Mouse (Mus musculus) layer of hippocampus, adult 2 months (tissue): Measurements from ENCODE around the gene Gm21981. TPM values are rescaled to one million over a fixed set of nuclear protein-coding genes. Genes with fewer than 3 reads are reported as not detected.

Source experiments
- DNase-seq, 2 experiments: peaks; one replicate each; pipeline ENCODE4 v3.0.0; 2022; ENCODE audit warnings: low spot score in 2 of 2
- H3K27ac ChIP-seq: fragments of 200-600 bp; 2 replicates; pipeline ENCODE4 v1.8.1; 2022
- H3K4me3 ChIP-seq: fragments of 200-600 bp; 2 replicates; pipeline ENCODE4 v1.8.1; 2022; ENCODE audit warnings: mild to moderate bottlenecking
- CTCF ChIP-seq: fragments of 200-600 bp; conservative IDR thresholded peaks from 2 replicates; pipeline ENCODE4 v1.8.1; 2022; ENCODE audit warnings: antibody characterized with exemption, mild to moderate bottlenecking, moderate library complexity
- total RNA-seq, 2 experiments: library from RNA; stranded (reverse); gene quantifications; 2 replicates each; pipeline ENCODE4 v1.2.3; 2021

Gm21981 gene
- total RNA-seq, 2 experiments from 2014 or later, result 4.1 to 4.4 TPM

- H3K27ac ChIP-seq, result peak within 1 kb of the TSS; percentile 89
- peak within 1 kb of the TSS; percentile 78 for H3K4me3 ChIP-seq
- DNase-seq, result peak; percentile 97 to 99
- peak; percentile 79 for TF ChIP-seq CTCF
Observed at GRCm38 (mm10) chr17:47694503-47695336, 465 bp upstream of the Gm21981 start, which contains the start of gene Prickle4. Gene Prickle4, minus strand, starts transcription at chr17:47694736.

GRCm38 (mm10) chr17:47693671-47694441, 399 bp downstream of the Gm21981 start:
- TF ChIP-seq CTCF, result no peak
- H3K4me3 ChIP-seq, result peak overlapping the region; percentile 78
- H3K27ac ChIP-seq, result peak overlapping the region; percentile 89; the same call in 1 of the 2 replicates
- no peak for DNase-seq

GRCm38 (mm10) chr17:47691650-47692049, 2.6 kb downstream of the Gm21981 start:
- TF ChIP-seq CTCF, result no peak
- no peak overlapping the region for H3K27ac ChIP-seq
- H3K4me3 ChIP-seq, result no peak overlapping the region
- no peak for DNase-seq

- TF ChIP-seq CTCF, result no peak
- peak overlapping the region; percentile 89 for H3K4me3 ChIP-seq
- no peak overlapping the region for H3K27ac ChIP-seq
- DNase-seq, result no peak
Observed at GRCm38 (mm10) chr17:47689894-47690293, 4.4 kb downstream of the Gm21981 start.

- Histone ChIP-seq H3K4me3 (peak within 1 kb of the TSS; percentile 89), H3K27ac (peak within 1 kb of the TSS; percentile 93)
- peak; percentile 73 to 80 for DNase-seq
- TF ChIP-seq CTCF, result peak; percentile 49
Observed at GRCm38 (mm10) chr17:47688608-47689575, 5.4 kb downstream of the Gm21981 start, which contains the start of gene Frs3. Gene Frs3, plus strand, starts transcription at chr17:47689030.

- DNase-seq, result no peak
Observed at GRCm38 (mm10) chr17:47688344-47688607, 6.0 kb downstream of the Gm21981 start, which contains the start of gene Tomm6. Gene Tomm6, minus strand, starts transcription at chr17:47688386.

GRCm38 (mm10) chr17:47687409-47688343, 6.6 kb downstream of the Gm21981 start:
- Histone ChIP-seq H3K27ac (peak overlapping the region; percentile 93), H3K4me3 (peak overlapping the region; percentile 89)
- no peak for TF ChIP-seq CTCF
- DNase-seq, result peak; percentile 95 to 97

More at GRCm38 (mm10) chr17:47688344-47688607, 6.0 kb downstream of the Gm21981 start, which contains the start of gene Tomm6:
- Histone ChIP-seq H3K27ac (peak within 1 kb of the TSS; percentile 93), H3K4me3 (peak within 1 kb of the TSS; percentile 89)
- TF ChIP-seq CTCF, result no peak

GRCm38 (mm10) chr17:47682836-47683235, 11.4 kb downstream of the Gm21981 start:
- Histone ChIP-seq H3K4me3 (no peak overlapping the region), H3K27ac (no peak overlapping the region)
- no peak for TF ChIP-seq CTCF
- no peak for DNase-seq

- no peak for DNase-seq
- H3K4me3 ChIP-seq, result no peak overlapping the region
- no peak overlapping the region for H3K27ac ChIP-seq
- TF ChIP-seq CTCF, result no peak
Observed at GRCm38 (mm10) chr17:47678702-47679101, 15.6 kb downstream of the Gm21981 start.

- Histone ChIP-seq H3K4me3 (no peak overlapping the region), H3K27ac (no peak overlapping the region)
- no peak for DNase-seq
- no peak for TF ChIP-seq CTCF
Observed at GRCm38 (mm10) chr17:47678238-47678637, 16.0 kb downstream of the Gm21981 start.

GRCm38 (mm10) chr17:47676581-47676980, 17.7 kb downstream of the Gm21981 start:
- peak; percentile 96 for TF ChIP-seq CTCF
- peak overlapping the region; percentile 59; the same call in 1 of the 2 replicates for H3K27ac ChIP-seq
- peak; percentile 58 to 83 for DNase-seq
- H3K4me3 ChIP-seq, result no peak overlapping the region
